Mouse (Mus musculus) heart, embryonic 14.5 days (tissue): ENCODE measurements around the gene Ank3. TPM values are rescaled to one million over a fixed set of nuclear protein-coding genes. Genes with fewer than 3 reads are reported as not detected.
A peak's percentile ranks its signal among the peaks of the same experiment; 100 is the strongest.

Experiments
- ATAC-seq: fragments of 200-750 bp; cut with Nextera tagmentation; 2 replicates; pipeline ENCODE4 v1.8.0; 2017; ENCODE audit warnings: low read depth, moderate TSS enrichment; ENCODE audit not compliant: insufficient number of reproducible peaks, insufficient read depth, low FRiP score
- H3K27ac ChIP-seq, 2 experiments: fragments of 200-500 bp in 1 of 2; fragments of 300-500 bp in 1 of 2; sonication (generic) in 1 of 2; replicated peaks in 1 of 2; 2 replicates each; pipeline ENCODE4 v1.5.1; 2012 to 2014; ENCODE audit warnings: low read depth in 2 of 2, low read length in 2 of 2, control low read depth in 1 of 2, mild to moderate bottlenecking in 1 of 2, mixed read lengths in 1 of 2; ENCODE audit not compliant: control insufficient read depth in 1 of 2, insufficient read depth in 1 of 2
- H3K27me3 ChIP-seq: fragments of 300-500 bp; sonication (generic); 2 replicates; pipeline ENCODE4 v1.6.1; 2014; ENCODE audit warnings: mild to moderate bottlenecking, low read length, control low read depth; ENCODE audit not compliant: control insufficient read depth, insufficient read depth
- H3K36me3 ChIP-seq: fragments of 300-500 bp; sonication (generic); 2 replicates; pipeline ENCODE4 v1.6.1; 2014; ENCODE audit warnings: mild to moderate bottlenecking, control low read depth, low read length, mixed read lengths; ENCODE audit not compliant: control insufficient read depth, insufficient read depth
- H3K4me1 ChIP-seq, 2 experiments: fragments of 200-500 bp in 1 of 2; fragments of 300-500 bp in 1 of 2; sonication (generic) in 1 of 2; 2 replicates each; pipeline ENCODE4 v1.6.1; 2012 to 2014; ENCODE audit warnings: low read length in 2 of 2, control low read depth in 1 of 2, mixed read lengths in 1 of 2; ENCODE audit not compliant: control insufficient read depth in 2 of 2, insufficient read depth in 2 of 2
- H3K4me2 ChIP-seq: fragments of 300-500 bp; sonication (generic); 2 replicates; pipeline ENCODE4 v1.6.1; 2014; ENCODE audit warnings: mild to moderate bottlenecking, low read length
- H3K4me3 ChIP-seq, 2 experiments: fragments of 200-500 bp in 1 of 2; fragments of 300-500 bp in 1 of 2; sonication (generic) in 1 of 2; 2 replicates each; pipeline ENCODE4 v1.5.1; 2012 to 2014; ENCODE audit warnings: low read length in 2 of 2, mild to moderate bottlenecking in 2 of 2, control low read depth in 1 of 2, low read depth in 1 of 2, moderate library complexity in 1 of 2; ENCODE audit not compliant: control insufficient read depth in 1 of 2, insufficient read depth in 1 of 2
- H3K9ac ChIP-seq: fragments of 300-500 bp; sonication (generic); 2 replicates; pipeline ENCODE4 v1.6.1; 2014; ENCODE audit warnings: mild to moderate bottlenecking, low read length
- H3K9me3 ChIP-seq: fragments of 300-500 bp; sonication (generic); 2 replicates; pipeline ENCODE4 v1.6.1; 2016; ENCODE audit warnings: low read length, control low read depth; ENCODE audit not compliant: control insufficient read depth
- WGBS: fragments of 180-500 bp; shearing (Covaris S2); extraction: QIAGEN DNeasy Blood & Tissue Kit; methylation state at CpG from one replicate; pipeline ENCODE4 v1.1.7; 2014; 5-methylcytosine and 5-hydroxymethylcytosine counted together
- polyA plus RNA-seq: library from polyadenylated mRNA; unstranded; fragments of >200 nt; fragmentation: Nextera tagmentation; extraction: Ambion mirVana; gene quantifications from 2 replicates; pipeline ENCODE4 v1.2.1, GENCODE M21; 2014

The Ank3 gene
- polyA plus RNA-seq, 1 experiment from 2014 or later, result 43.2 TPM

DNA sequence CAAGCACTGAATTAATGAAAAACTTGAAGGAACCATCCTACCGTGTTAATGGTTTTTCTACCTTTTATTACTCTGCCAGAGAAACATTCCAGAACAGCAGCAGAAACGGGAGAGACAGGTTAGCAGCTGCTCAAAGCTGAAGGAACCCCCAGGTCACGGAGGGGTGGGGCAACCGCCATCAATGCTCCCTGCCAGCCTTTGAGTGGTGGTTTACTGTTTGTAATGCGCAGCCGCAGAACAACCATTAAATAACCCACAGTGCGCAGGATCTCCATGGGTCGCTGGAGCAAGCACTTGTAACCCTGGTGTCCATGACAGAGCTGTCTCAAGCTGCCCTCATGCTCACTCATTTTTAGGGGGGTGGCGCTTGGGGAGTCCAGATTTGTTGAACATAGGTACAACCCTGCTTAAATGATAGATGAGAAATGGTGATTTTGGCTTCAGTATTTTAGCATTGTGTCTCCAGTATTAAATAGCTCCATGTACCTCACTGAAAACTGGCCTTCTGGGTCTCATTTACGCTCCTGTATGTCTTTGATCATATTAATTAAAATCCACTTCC, 133.7 kb downstream of the Ank3 start:
- Histone ChIP-seq H3K4me3 (no peak overlapping the region), H3K4me1 (peaks cover 3 to 12% of the 10 kb centered on the region in 2 experiments), H3K4me2 (no peak overlapping the region), H3K9ac (no peak overlapping the region), H3K9me3 (no peaks in the 10 kb centered on the region), H3K36me3 (no peaks in the 10 kb centered on the region), H3K27me3 (no peaks in the 10 kb centered on the region), H3K27ac (no peak overlapping the region)
- no peak for ATAC-seq
- WGBS, result 85% methylated on average over 10 of the region's 10 CpGs

DNA sequence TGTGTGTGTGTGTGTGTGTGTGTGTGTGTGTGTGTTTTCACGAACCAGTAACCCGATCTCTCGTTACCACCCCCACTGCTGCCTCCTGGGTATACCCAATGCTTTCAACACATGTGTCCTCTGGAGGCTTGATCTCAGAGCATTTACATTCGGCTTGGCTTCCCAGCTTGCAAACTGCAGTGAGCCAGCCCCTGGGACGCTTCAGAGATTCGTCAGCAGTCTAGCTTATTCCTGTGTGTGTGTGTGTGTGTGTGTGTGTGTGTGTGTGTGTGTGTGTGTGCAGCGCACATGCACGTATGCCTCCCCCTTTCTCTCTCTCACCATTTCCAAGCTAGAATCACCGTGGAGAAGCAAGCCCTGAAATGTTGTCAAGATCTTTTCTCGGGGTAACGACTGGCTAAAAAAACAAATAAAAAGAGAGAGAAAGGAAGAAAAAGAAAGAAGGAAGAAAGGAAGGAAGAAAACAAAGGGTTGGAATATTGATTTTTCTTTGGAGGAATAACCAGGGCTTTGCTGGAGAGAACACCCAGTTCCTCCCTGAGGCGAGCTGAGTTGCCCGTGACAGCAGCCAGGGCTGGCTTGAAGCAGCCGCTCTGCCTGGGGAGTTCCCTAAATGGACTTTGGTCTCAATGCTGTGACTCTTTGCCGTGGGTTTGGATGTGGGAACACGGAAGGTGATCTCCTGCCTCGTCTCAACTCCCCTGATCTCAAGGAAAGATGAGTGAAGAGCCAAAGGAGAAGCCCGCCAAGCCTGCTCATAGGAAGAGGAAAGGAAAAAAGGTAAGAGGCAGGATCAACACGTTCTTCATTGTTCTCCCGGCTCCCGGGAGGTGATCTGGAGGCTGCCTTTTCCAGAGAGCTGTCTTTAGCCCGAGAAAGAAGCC, 135.2 kb downstream of the Ank3 start:
- Histone ChIP-seq H3K27ac (peak overlapping the region; percentile 88 to 95), H3K36me3 (no peaks in the 10 kb centered on the region), H3K9ac (peak overlapping the region; percentile 92), H3K4me1 (peaks cover 2 to 12% of the 10 kb centered on the region in 2 experiments), H3K4me3 (peak overlapping the region; percentile 63 to 65), H3K4me2 (peak overlapping the region; percentile 74), H3K9me3 (no peaks in the 10 kb centered on the region), H3K27me3 (no peaks in the 10 kb centered on the region)
- peak; percentile 70 for ATAC-seq
- WGBS, result 1% methylated on average over 22 of the region's 22 CpGs

DNA sequence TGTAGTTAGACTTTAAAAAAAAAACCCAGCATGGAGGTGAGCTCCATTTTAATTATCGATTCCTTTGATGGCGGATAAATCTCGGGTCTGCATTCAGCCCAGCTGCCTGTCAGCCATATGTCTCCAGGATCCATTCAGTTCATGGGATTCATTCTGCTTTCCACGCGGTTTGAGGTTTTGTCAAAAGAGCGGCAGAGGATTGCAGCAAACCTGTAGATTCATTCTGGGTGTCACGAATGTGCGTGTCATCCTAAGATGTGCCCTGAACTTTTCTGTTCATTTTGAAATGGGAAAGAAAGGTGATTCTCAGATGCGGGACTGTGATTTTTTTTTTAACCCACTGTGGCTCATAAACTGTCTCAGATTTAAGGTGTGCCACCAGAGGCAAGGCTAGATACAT, 136.1 kb downstream of the Ank3 start:
- Histone ChIP-seq H3K4me2 (peak overlapping the region; percentile 74), H3K27me3 (no peaks in the 10 kb centered on the region), H3K9ac (peak overlapping the region; percentile 92), H3K4me1 (peaks cover 0 to 12% of the 10 kb centered on the region in 2 experiments; a peak in 3 of 4 replicates), H3K27ac (peak overlapping the region; percentile 77 to 95), H3K4me3 (peak overlapping the region; percentile 63 to 65), H3K36me3 (no peaks in the 10 kb centered on the region), H3K9me3 (no peaks in the 10 kb centered on the region)
- no peak for ATAC-seq
- 28% methylated on average over 9 of the region's 9 CpGs for WGBS

DNA sequence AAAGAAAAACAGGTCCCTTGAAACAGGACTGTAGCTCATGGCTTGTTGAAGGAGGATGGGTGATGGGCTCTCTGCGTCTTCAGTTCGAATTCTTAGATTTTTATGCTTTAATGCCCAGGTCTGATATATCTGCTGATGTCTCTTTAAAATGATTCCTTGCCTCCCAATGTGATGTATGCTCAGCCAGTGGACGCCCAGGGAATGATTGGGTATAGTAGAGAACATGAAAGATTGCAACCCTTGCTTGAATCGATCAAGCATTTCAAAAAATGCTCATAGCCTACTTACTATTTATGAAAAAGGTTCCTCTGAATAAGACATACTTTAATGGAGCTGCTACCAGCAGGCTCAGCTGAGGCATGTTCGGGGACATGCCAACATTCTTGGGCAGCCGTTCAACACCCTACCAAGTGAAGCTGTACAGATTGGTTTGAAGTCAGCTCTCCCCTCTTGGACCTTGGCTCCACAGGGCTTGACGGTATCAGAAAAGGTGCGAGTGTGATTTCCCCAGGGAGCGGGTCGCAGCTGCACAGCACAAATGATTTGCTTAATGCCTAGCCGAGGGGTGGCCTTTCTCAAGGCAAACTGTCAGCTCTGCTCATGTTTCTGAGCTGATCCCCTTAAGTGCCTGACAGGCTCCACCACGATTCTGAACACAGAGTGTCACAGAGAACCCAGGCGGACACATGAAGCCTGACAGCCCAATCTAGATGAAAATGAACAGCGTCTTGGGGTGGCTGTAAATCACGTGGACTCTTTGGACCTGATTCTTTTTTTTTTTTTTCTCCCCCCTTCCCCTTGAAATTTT, 136.8 kb downstream of the Ank3 start:
- H3K36me3 ChIP-seq, result 0 out of 2 replicates have a peak, but pooled peaks cover under 1% of the 10 kb centered on the region
- no peaks in the 10 kb centered on the region for H3K9me3 ChIP-seq
- H3K4me1 ChIP-seq, result peaks cover 0 to 12% of the 10 kb centered on the region in 2 experiments; a peak in 3 of 4 replicates
- H3K9ac ChIP-seq, result peak overlapping the region; percentile 92
- H3K4me2 ChIP-seq, result peak overlapping the region; percentile 74
- WGBS, result 25% methylated on average over 15 of the region's 15 CpGs
- peak overlapping the region; percentile 63 to 65 for H3K4me3 ChIP-seq
- peak overlapping the region; percentile 77 to 95 for H3K27ac ChIP-seq
- peak; percentile 38; the same call in 1 of the 2 replicates for ATAC-seq
- no peaks in the 10 kb centered on the region for H3K27me3 ChIP-seq

DNA sequence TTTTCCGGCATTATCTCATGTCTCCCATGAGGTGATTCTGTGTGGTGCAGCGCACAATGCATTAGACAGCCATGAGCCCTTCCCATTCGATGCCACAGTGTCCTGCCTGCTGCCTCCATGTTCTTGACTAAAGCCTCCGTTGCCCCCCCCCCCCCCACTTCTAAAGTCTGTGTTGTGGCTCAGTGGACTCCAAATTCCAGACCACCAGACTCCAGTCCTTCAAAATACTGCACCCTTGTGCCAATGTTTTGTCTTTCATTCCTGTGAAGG, 137.3 kb downstream of the Ank3 start:
- 10% methylated on average over 4 of the region's 4 CpGs for WGBS
- Histone ChIP-seq H3K4me3 (peak overlapping the region; percentile 63 to 65), H3K27ac (peak overlapping the region; percentile 77 to 95), H3K9ac (peak overlapping the region; percentile 92), H3K27me3 (no peaks in the 10 kb centered on the region), H3K4me2 (peak overlapping the region; percentile 74), H3K9me3 (no peaks in the 10 kb centered on the region), H3K4me1 (peaks cover 0 to 12% of the 10 kb centered on the region in 2 experiments; a peak in 3 of 4 replicates), H3K36me3 (0 out of 2 replicates have a peak, but pooled peaks cover 5% of the 10 kb centered on the region)
- ATAC-seq, result no peak

DNA sequence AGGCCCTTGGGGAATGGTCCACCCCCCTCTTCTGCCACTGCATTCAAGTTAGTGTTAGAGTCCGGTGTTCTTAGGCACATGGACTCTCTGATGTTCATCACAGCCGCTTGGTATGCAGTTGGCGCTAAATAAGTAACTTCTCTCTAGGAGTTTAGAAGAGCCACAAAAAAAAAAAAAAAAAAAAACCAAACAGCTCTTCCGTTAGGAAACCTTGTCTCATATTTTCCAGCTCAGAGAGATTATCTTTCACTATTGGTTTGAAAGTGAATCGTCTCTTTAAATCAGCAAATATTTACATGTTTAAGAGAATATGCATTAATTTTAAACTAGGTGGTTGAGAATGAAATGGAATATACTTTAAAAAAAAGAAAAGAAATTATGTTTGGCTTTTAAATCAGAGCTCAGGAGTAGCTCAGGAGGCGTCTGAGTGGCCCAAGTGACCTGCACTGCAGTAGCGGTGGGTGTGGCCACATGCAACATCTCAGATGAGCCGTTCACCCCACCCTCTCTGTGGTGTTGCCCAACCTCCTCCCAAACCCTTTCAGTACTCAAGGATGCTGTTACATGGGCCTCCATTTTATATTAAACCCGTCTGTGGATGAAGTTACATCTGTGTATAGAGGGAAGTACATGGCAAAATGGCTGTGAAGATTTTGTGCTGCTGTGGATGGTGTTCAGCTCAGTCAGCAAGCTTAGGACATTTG, 138.0 kb downstream of the Ank3 start:
- peak overlapping the region; percentile 74 for H3K4me2 ChIP-seq
- peak overlapping the region; percentile 77 to 95; a peak in 2 of 4 replicates for H3K27ac ChIP-seq
- peak overlapping the region; percentile 63 to 65; a peak in 3 of 4 replicates for H3K4me3 ChIP-seq
- no peak for ATAC-seq
- H3K9me3 ChIP-seq, result no peaks in the 10 kb centered on the region
- peaks cover 0 to 16% of the 10 kb centered on the region in 2 experiments; a peak in 3 of 4 replicates for H3K4me1 ChIP-seq
- H3K9ac ChIP-seq, result peak overlapping the region; percentile 92
- no peaks in the 10 kb centered on the region for H3K27me3 ChIP-seq
- 0 out of 2 replicates have a peak, but pooled peaks cover 5% of the 10 kb centered on the region for H3K36me3 ChIP-seq
- 43% methylated on average over 9 of the region's 9 CpGs for WGBS

DNA sequence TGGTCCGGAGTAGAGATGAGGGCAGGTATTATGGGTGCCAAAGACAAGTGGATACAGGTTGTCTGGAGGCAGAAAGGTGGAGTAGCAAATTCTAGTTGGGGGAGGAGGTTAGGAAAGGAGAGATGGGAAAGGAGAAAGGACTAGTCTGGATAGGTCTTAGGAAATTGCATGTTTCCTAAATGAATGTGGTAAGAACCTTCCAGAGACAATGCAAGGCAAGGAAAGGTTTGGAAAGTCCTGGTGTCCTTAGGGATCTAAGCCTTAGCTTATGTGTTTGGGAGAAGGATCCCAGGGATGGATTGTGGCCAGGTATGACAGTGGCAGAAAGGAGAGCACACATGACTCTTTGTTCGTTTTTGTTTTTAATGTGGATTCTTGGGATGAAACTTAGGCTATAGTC, 139.7 kb downstream of the Ank3 start:
- no peak overlapping the region for H3K27ac ChIP-seq
- no peak overlapping the region for H3K4me3 ChIP-seq
- 70% methylated on average over 2 of the region's 2 CpGs for whole genome bisulfite sequencing
- H3K27me3 ChIP-seq, result no peaks in the 10 kb centered on the region
- H3K9ac ChIP-seq, result no peak overlapping the region
- no peak overlapping the region for H3K4me2 ChIP-seq
- H3K36me3 ChIP-seq, result 0 out of 2 replicates have a peak, but pooled peaks cover 5% of the 10 kb centered on the region
- ATAC-seq, result no peak
- H3K9me3 ChIP-seq, result no peaks in the 10 kb centered on the region
- peaks cover 0 to 16% of the 10 kb centered on the region in 2 experiments; a peak in 3 of 4 replicates for H3K4me1 ChIP-seq
